8 mouse cellular contexts compared by ENCODE assay signal in genomic region chrX:99442778-99443527, GRCm38 (mm10). TPM values are rescaled to one million over a fixed set of nuclear protein-coding genes. Genes with fewer than 3 reads are reported as not detected.
DNase-seq lines count a peak whose midpoint lies in the region; ATAC-seq and TF ChIP-seq lines count a peak whose summit lies in the region.

No protein-coding gene starts in this region.

- H3K4me2 ChIP-seq in hindbrain, embryonic 11.5 days (replicated peaks; ENCODE audit: low read depth, low read length) = no peak overlapping the region
- peak overlapping the region; percentile 34 for H3K4me2 ChIP-seq in liver, embryonic 12.5 days

- H3K27me3 ChIP-seq in hindbrain, embryonic 11.5 days (ENCODE audit: control insufficient read depth, insufficient read depth, low read length) = peaks cover 2% of the 10 kb centered on the region; the same call in 1 of the 2 replicates
- H3K27me3 ChIP-seq in liver, embryonic 12.5 days (replicated peaks) = peaks cover 71% of the 10 kb centered on the region

- H3K27ac ChIP-seq in hindbrain, embryonic 11.5 days (ENCODE audit: low read depth, low read length) = peak overlapping the region; percentile 51; the same call in 1 of the 2 replicates
- no peak overlapping the region for H3K27ac ChIP-seq in liver, embryonic 12.5 days
- H3K27ac ChIP-seq in layer of hippocampus, adult 2 months = no peak overlapping the region

- H3K36me3 ChIP-seq in hindbrain, embryonic 11.5 days (ENCODE audit: control insufficient read depth, insufficient read depth, low read length) = no peaks in the 10 kb centered on the region
- H3K36me3 ChIP-seq in liver, embryonic 12.5 days = no peaks in the 10 kb centered on the region

- no peak for TF ChIP-seq CTCF in layer of hippocampus, adult 2 months (conservative IDR thresholded peaks at IDR 0.05)

- no peak overlapping the region for H3K4me3 ChIP-seq in hindbrain, embryonic 11.5 days (ENCODE audit: low read depth, low read length)
- H3K4me3 ChIP-seq in liver, embryonic 12.5 days = no peak overlapping the region
- H3K4me3 ChIP-seq in layer of hippocampus, adult 2 months = no peak overlapping the region

- H3K9me3 ChIP-seq in hindbrain, embryonic 11.5 days (ENCODE audit: control insufficient read depth, low read length) = no peaks in the 10 kb centered on the region
- H3K9me3 ChIP-seq in liver, embryonic 12.5 days (replicated peaks) = no peaks in the 10 kb centered on the region

- peak; percentile 52 for DNase-seq in right cerebral cortex, postnatal 4 days
- DNase-seq in right cerebral cortex, adult 18-20 months = no peak
- DNase-seq in hindbrain, embryonic 11.5 days (ENCODE audit: low spot score) = peak; percentile 34
- DNase-seq in testis, postnatal 10 days (ENCODE audit: low spot score) = peak; percentile 53
- DNase-seq in layer of hippocampus, adult 2 months (ENCODE audit: low spot score in 2 of 2) = no peak
- no peak for DNase-seq in thymus, postnatal 36 days
- DNase-seq in right cerebral cortex, postnatal 14 days = no peak

- H3K9ac ChIP-seq in hindbrain, embryonic 11.5 days (ENCODE audit: low read depth, low read length) = no peak overlapping the region
- no peak overlapping the region for H3K9ac ChIP-seq in liver, embryonic 12.5 days

- peaks cover 4% of the 10 kb centered on the region; the same call in 1 of the 2 replicates for H3K4me1 ChIP-seq in hindbrain, embryonic 11.5 days (replicated peaks; ENCODE audit: control insufficient read depth, insufficient read depth, low read length)
- no peaks in the 10 kb centered on the region for H3K4me1 ChIP-seq in liver, embryonic 12.5 days

- WGBS in hindbrain, embryonic 11.5 days = 21% methylated on average over 23 of the region's 38 CpGs
- 30% methylated on average over 28 of the region's 38 CpGs for WGBS in liver, embryonic 12.5 days (ENCODE audit: insufficient replicate concordance)

- ATAC-seq in hindbrain, embryonic 11.5 days (ENCODE audit: low FRiP score) = peak; percentile 71
- no peak for ATAC-seq in liver, embryonic 12.5 days

RNA-seq across cellular contexts. Expression of gene Pja1, which starts 28.1 kb away (rescaled TPM):
- 194 and 218 TPM in 2 replicates for polyA plus RNA-seq in hindbrain, embryonic 11.5 days (2014; fragmentation: Nextera tagmentation; extraction: Ambion mirVana)
- 45.7 and 46.9 TPM in 2 replicates for polyA plus RNA-seq in liver, embryonic 12.5 days (2016; fragmentation: Nextera tagmentation; extraction: Ambion mirVana)
- 100 to 1,000 TPM; 203 to 207 TPM for total RNA-seq in layer of hippocampus, adult 2 months (2021)

Comparison
In these comparisons a context has a peak if more than half of its experiments do, and no peak if none do; other contexts are left out.
1. DNase-seq: peak in right cerebral cortex, postnatal 4 days (single experiment), hindbrain, embryonic 11.5 days (single experiment) and testis, postnatal 10 days (single experiment); none in right cerebral cortex, adult 18-20 months (single experiment), layer of hippocampus, adult 2 months (0 of 2), thymus, postnatal 36 days (0 of 2) and right cerebral cortex, postnatal 14 days (single experiment).